Mouse (Mus musculus): ENCODE data around the gene Sirt5. TPM values are rescaled to one million over a fixed set of nuclear protein-coding genes. Genes with fewer than 3 reads are reported as not detected.

The Sirt5 gene
- polyA plus RNA-seq (2015; fragmentation: Nextera tagmentation; extraction: Ambion mirVana) = 15.8 and 18.2 TPM in 2 replicates

DNA sequence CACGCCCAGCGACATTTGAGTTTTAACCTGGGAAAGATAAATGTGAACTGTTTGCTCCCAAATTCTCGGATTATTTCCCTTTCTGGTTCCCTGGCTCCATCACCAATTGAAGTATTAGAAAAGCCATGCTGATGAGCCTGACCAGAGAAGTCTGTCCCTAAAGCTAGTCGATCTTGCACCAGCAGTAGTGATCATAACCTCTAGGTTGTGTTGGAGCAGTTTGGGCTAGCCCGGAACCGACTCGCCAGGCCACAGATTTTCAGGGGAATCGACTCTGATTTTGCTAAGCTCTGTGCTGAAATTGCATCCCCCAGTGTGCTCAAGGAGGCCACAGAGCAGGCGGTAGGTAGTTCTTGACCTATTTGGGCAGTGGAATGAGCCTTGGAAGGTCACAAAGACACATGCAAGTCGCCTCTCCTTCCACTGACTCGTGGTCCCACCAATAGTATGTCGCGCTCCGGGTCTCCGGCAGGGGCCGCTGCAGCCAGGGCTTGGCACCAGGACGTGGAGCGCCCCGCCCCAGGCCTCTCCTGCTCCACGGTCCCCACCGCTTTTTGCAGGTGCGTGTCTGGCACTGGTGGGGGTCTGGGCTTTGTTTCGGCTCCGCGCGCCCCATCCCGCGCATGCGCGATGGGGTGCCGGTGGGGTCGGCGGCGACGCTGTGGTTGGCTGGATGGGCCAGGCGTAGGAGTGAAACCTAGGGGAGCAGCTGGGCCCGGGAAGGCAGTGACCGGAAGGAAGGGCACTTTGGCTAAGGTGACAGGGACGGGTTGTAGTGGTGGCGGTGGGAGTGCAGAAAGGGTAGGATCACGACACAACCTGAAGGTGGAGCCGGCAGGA is at the start of gene Sirt5:
Gene Sirt5, plus strand, starts transcription at position 512 of the 840 bp plus-strand sequence.
- no peaks in the 10 kb centered on the region for H3K27me3 ChIP-seq (replicated peaks)
- WGBS = 15% methylated on average over 42 of the region's 42 CpGs
- no peaks in the 10 kb centered on the region for H3K9me3 ChIP-seq
- peak within 1 kb of the TSS; percentile 85 for H3K4me2 ChIP-seq (replicated peaks)
- 0 out of 2 replicates have a peak, but pooled peaks cover 5% of the 10 kb centered on the region for H3K4me1 ChIP-seq (replicated peaks)
- peak within 1 kb of the TSS; percentile 66 for H3K4me3 ChIP-seq (replicated peaks)
- H3K36me3 ChIP-seq = no peaks in the 10 kb centered on the region
- peak within 1 kb of the TSS; percentile 48; the same call in 1 of the 2 replicates for H3K27ac ChIP-seq
- peak within 1 kb of the TSS; percentile 68 for H3K9ac ChIP-seq
- ATAC-seq = peak; percentile 97

GRCm38 (mm10) chr13:43317411-43317810 is 47.9 kb upstream of the Sirt5 start:
- H3K4me1 ChIP-seq (replicated peaks) = no peaks in the 10 kb centered on the region
- no peak overlapping the region for H3K4me3 ChIP-seq (replicated peaks)
- H3K9ac ChIP-seq = no peak overlapping the region
- H3K27ac ChIP-seq = no peak overlapping the region
- H3K27me3 ChIP-seq (replicated peaks) = no peaks in the 10 kb centered on the region
- WGBS = 36% methylated on average over 5 of the region's 5 CpGs
- no peak overlapping the region for H3K4me2 ChIP-seq (replicated peaks)
- no peaks in the 10 kb centered on the region for H3K36me3 ChIP-seq
- no peak for ATAC-seq
- no peaks in the 10 kb centered on the region for H3K9me3 ChIP-seq

- no peaks in the 10 kb centered on the region for H3K4me1 ChIP-seq (replicated peaks)
- H3K9ac ChIP-seq = no peak overlapping the region
- no peaks in the 10 kb centered on the region for H3K27me3 ChIP-seq (replicated peaks)
- no peak overlapping the region for H3K4me3 ChIP-seq (replicated peaks)
- H3K9me3 ChIP-seq = no peaks in the 10 kb centered on the region
- ATAC-seq = no peak
- 76% methylated on average over 3 of the region's 3 CpGs for whole genome bisulfite sequencing
- H3K4me2 ChIP-seq (replicated peaks) = no peak overlapping the region
- H3K36me3 ChIP-seq = no peaks in the 10 kb centered on the region
- H3K27ac ChIP-seq = no peak overlapping the region
Measured at GRCm38 (mm10) chr13:43319396-43319795, 45.9 kb upstream of the Sirt5 start.

GRCm38 (mm10) chr13:43321492-43321891 is 43.8 kb upstream of the Sirt5 start:
- H3K27me3 ChIP-seq (replicated peaks) = no peaks in the 10 kb centered on the region
- WGBS = 75% methylated on average over 2 of the region's 2 CpGs
- no peak overlapping the region for H3K4me3 ChIP-seq (replicated peaks)
- no peak overlapping the region for H3K9ac ChIP-seq
- H3K36me3 ChIP-seq = no peaks in the 10 kb centered on the region
- H3K4me1 ChIP-seq (replicated peaks) = no peaks in the 10 kb centered on the region
- no peaks in the 10 kb centered on the region for H3K9me3 ChIP-seq
- H3K4me2 ChIP-seq (replicated peaks) = no peak overlapping the region
- no peak overlapping the region for H3K27ac ChIP-seq
- no peak for ATAC-seq

GRCm38 (mm10) chr13:43325427-43325826 is 39.9 kb upstream of the Sirt5 start:
- Histone ChIP-seq H3K4me1 (replicated peaks) (no peaks in the 10 kb centered on the region), H3K9me3 (no peaks in the 10 kb centered on the region), H3K36me3 (no peaks in the 10 kb centered on the region), H3K27me3 (replicated peaks) (no peaks in the 10 kb centered on the region), H3K4me3 (replicated peaks) (no peak overlapping the region), H3K4me2 (replicated peaks) (no peak overlapping the region), H3K27ac (no peak overlapping the region), H3K9ac (no peak overlapping the region)
- 56% methylated on average over 1 of the region's 1 CpGs for WGBS
- ATAC-seq = no peak

GRCm38 (mm10) chr13:43331721-43332444 is 33.4 kb upstream of the Sirt5 start:
- 56% methylated on average over 11 of the region's 11 CpGs for WGBS
- H3K36me3 ChIP-seq = no peaks in the 10 kb centered on the region
- H3K4me3 ChIP-seq (replicated peaks) = no peak overlapping the region
- no peak overlapping the region for H3K27ac ChIP-seq
- no peaks in the 10 kb centered on the region for H3K9me3 ChIP-seq
- no peaks in the 10 kb centered on the region for H3K27me3 ChIP-seq (replicated peaks)
- no peak for ATAC-seq
- H3K9ac ChIP-seq = no peak overlapping the region
- H3K4me2 ChIP-seq (replicated peaks) = no peak overlapping the region
- H3K4me1 ChIP-seq (replicated peaks) = no peaks in the 10 kb centered on the region

- ATAC-seq = no peak
- no peak overlapping the region for H3K4me2 ChIP-seq (replicated peaks)
- H3K9me3 ChIP-seq = no peaks in the 10 kb centered on the region
- H3K36me3 ChIP-seq = no peaks in the 10 kb centered on the region
- H3K4me1 ChIP-seq (replicated peaks) = no peaks in the 10 kb centered on the region; the same call in 1 of the 2 replicates
- no peak overlapping the region for H3K27ac ChIP-seq
- H3K9ac ChIP-seq = no peak overlapping the region
- 39% methylated on average over 7 of the region's 7 CpGs for WGBS
- H3K4me3 ChIP-seq (replicated peaks) = no peak overlapping the region
- no peaks in the 10 kb centered on the region for H3K27me3 ChIP-seq (replicated peaks)
Measured at GRCm38 (mm10) chr13:43332591-43332990, 32.7 kb upstream of the Sirt5 start.

GRCm38 (mm10) chr13:43336425-43337221 is 28.7 kb upstream of the Sirt5 start:
- no peaks in the 10 kb centered on the region; the same call in 1 of the 2 replicates for H3K4me1 ChIP-seq (replicated peaks)
- H3K9ac ChIP-seq = no peak overlapping the region
- 46% methylated on average over 12 of the region's 12 CpGs for WGBS
- 0 out of 2 replicates have a peak overlapping the region, but pooled peaks have one; percentile 19 for H3K27ac ChIP-seq
- no peaks in the 10 kb centered on the region for H3K9me3 ChIP-seq
- H3K4me3 ChIP-seq (replicated peaks) = no peak overlapping the region
- ATAC-seq = no peak
- no peaks in the 10 kb centered on the region for H3K27me3 ChIP-seq (replicated peaks)
- no peaks in the 10 kb centered on the region for H3K36me3 ChIP-seq
- no peak overlapping the region for H3K4me2 ChIP-seq (replicated peaks)

- Histone ChIP-seq H3K4me3 (replicated peaks) (no peak overlapping the region), H3K4me1 (replicated peaks) (no peaks in the 10 kb centered on the region; the same call in 1 of the 2 replicates), H3K27me3 (replicated peaks) (no peaks in the 10 kb centered on the region), H3K27ac (no peak overlapping the region), H3K9ac (no peak overlapping the region), H3K36me3 (no peaks in the 10 kb centered on the region), H3K4me2 (replicated peaks) (no peak overlapping the region), H3K9me3 (no peaks in the 10 kb centered on the region)
- ATAC-seq = no peak
- 88% methylated on average over 8 of the region's 8 CpGs for WGBS
Measured at GRCm38 (mm10) chr13:43338001-43338400, 27.3 kb upstream of the Sirt5 start.

DNA sequence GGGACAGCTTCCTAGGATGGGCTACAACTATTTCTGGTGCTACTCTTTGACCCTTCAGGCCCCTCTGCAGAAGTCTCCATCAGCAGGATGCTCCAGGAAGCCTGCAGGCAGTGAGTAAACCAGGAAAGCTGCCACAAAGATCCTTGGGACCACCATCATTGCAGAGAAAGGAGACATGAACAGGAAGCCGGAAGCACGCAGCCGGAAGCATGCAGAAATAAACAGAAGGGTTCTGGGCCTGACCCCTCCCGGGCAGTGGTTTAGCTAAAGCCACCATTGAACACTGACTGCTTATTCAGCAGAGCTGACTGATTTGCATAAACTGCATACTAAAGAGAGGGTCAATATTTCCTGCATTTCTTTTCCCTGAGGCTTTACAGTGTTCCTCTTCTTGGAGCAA is 26.7 kb upstream of the Sirt5 start:
- Histone ChIP-seq H3K27ac (no peak overlapping the region), H3K9ac (no peak overlapping the region), H3K4me2 (replicated peaks) (no peak overlapping the region), H3K36me3 (no peaks in the 10 kb centered on the region), H3K9me3 (no peaks in the 10 kb centered on the region), H3K4me3 (replicated peaks) (no peak overlapping the region), H3K27me3 (replicated peaks) (no peaks in the 10 kb centered on the region), H3K4me1 (replicated peaks) (no peaks in the 10 kb centered on the region; the same call in 1 of the 2 replicates)
- no peak for ATAC-seq
- 34% methylated on average over 4 of the region's 4 CpGs for WGBS

DNA sequence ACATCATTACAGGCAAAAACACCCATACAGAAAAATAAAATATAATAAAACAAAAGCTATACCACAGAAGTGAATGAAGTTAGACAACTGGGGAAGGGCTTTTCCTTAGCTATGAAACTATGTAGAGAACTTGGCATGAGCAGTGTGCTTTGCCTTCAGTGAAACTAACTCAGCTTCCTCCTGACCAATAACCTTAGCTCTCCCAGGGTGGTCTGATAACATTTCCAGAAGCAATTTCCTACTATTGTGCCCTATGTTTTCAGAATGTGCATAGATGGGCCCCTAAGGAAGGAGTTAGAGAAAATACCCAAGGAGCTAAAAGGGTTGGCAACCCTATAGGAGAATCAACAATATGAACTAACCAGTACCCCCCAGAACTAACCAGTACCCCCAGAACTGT is 18.5 kb upstream of the Sirt5 start:
- no peaks in the 10 kb centered on the region for H3K9me3 ChIP-seq

GRCm38 (mm10) chr13:43349376-43349775 is 15.9 kb upstream of the Sirt5 start:
- Histone ChIP-seq H3K9ac (no peak overlapping the region), H3K4me1 (replicated peaks) (no peaks in the 10 kb centered on the region; the same call in 1 of the 2 replicates), H3K9me3 (no peaks in the 10 kb centered on the region), H3K4me3 (replicated peaks) (no peak overlapping the region), H3K27ac (no peak overlapping the region), H3K4me2 (replicated peaks) (no peak overlapping the region), H3K27me3 (replicated peaks) (no peaks in the 10 kb centered on the region), H3K36me3 (no peaks in the 10 kb centered on the region)
- no peak for ATAC-seq
- WGBS = 86% methylated on average over 8 of the region's 8 CpGs

More for the DNA sequence above, 18.5 kb upstream of the Sirt5 start:
- no peak overlapping the region for H3K9ac ChIP-seq
- no peaks in the 10 kb centered on the region for H3K36me3 ChIP-seq
- no peak overlapping the region for H3K27ac ChIP-seq
- H3K4me1 ChIP-seq (replicated peaks) = no peaks in the 10 kb centered on the region; the same call in 1 of the 2 replicates
- no peak overlapping the region for H3K4me2 ChIP-seq (replicated peaks)
- no peak overlapping the region for H3K4me3 ChIP-seq (replicated peaks)
- H3K27me3 ChIP-seq (replicated peaks) = no peaks in the 10 kb centered on the region
- ATAC-seq = no peak

All from intestine, embryonic 15.5 days (tissue).